Mouse (Mus musculus): ENCODE measurements around the gene Gpt2. TPM values are rescaled to one million over a fixed set of nuclear protein-coding genes. Genes with fewer than 3 reads are reported as not detected.

The Gpt2 gene
- polyA plus RNA-seq, 1 experiment = 27.6 TPM

- H3K79me3 ChIP-seq (ENCODE audit: low read depth) = no peaks in the 10 kb centered on the region
- TF ChIP-seq MYOG (IDR thresholded peaks at IDR 0.05; ENCODE audit: control insufficient read depth, extremely low read depth, insufficient read length) = no peak
- TF ChIP-seq FOSL1 (IDR thresholded peaks at IDR 0.05; ENCODE audit: insufficient read depth, low read length, poor library complexity, severe bottlenecking) = no peak
- no peaks in the 10 kb centered on the region for H3K79me2 ChIP-seq (ENCODE audit: control insufficient read depth, insufficient read depth)
- no peaks in the 10 kb centered on the region for H3K27me3 ChIP-seq (ENCODE audit: control insufficient read depth, insufficient read depth, insufficient read length)
- no peaks in the 10 kb centered on the region for H3K36me3 ChIP-seq (ENCODE audit: control insufficient read depth, insufficient read depth)
- no peak overlapping the region for H3K4me3 ChIP-seq (ENCODE audit: insufficient read depth, poor library complexity, severe bottlenecking)
- H3ac ChIP-seq (ENCODE audit: control insufficient read depth, insufficient read length, low read depth) = no peak overlapping the region
These were observed 29.9 kb upstream of the Gpt2 start for GRCm38 (mm10) chr8:85462441-85462840.

- H3K4me3 ChIP-seq (ENCODE audit: insufficient read depth, poor library complexity, severe bottlenecking) = no peak overlapping the region
- no peaks in the 10 kb centered on the region for H3K79me3 ChIP-seq (ENCODE audit: low read depth)
- H3K27me3 ChIP-seq (ENCODE audit: control insufficient read depth, insufficient read depth, insufficient read length) = no peaks in the 10 kb centered on the region
- TF ChIP-seq MAX (IDR thresholded peaks at IDR 0.05) (no peak), FOSL1 (IDR thresholded peaks at IDR 0.05; ENCODE audit: insufficient read depth, low read length, poor library complexity, severe bottlenecking) (no peak), CEBPB (IDR thresholded peaks at IDR 0.05; ENCODE audit: low read depth) (no peak), MYOG (IDR thresholded peaks at IDR 0.05; ENCODE audit: control insufficient read depth, extremely low read depth, insufficient read length) (no peak), CTCF (IDR thresholded peaks at IDR 0.05; ENCODE audit: control insufficient read depth, insufficient read depth, insufficient read length) (no peak), USF1 (IDR thresholded peaks at IDR 0.05; ENCODE audit: low read depth) (no peak), MYOD1 (IDR thresholded peaks at IDR 0.05; ENCODE audit: control insufficient read depth, insufficient read length, low read depth) (no peak)
- no peak overlapping the region for H3ac ChIP-seq (ENCODE audit: control insufficient read depth, insufficient read length, low read depth)
- H3K79me2 ChIP-seq (ENCODE audit: control insufficient read depth, insufficient read depth) = no peaks in the 10 kb centered on the region
- H3K36me3 ChIP-seq (ENCODE audit: control insufficient read depth, insufficient read depth) = no peaks in the 10 kb centered on the region
These were observed 28.1 kb upstream of the Gpt2 start for GRCm38 (mm10) chr8:85464316-85464715.

- Histone ChIP-seq H3K79me3 (ENCODE audit: low read depth) (no peaks in the 10 kb centered on the region), H3K36me3 (ENCODE audit: control insufficient read depth, insufficient read depth) (no peaks in the 10 kb centered on the region), H3ac (ENCODE audit: control insufficient read depth, insufficient read length, low read depth) (no peak overlapping the region), H3K27me3 (ENCODE audit: control insufficient read depth, insufficient read depth, insufficient read length) (no peaks in the 10 kb centered on the region), H3K79me2 (ENCODE audit: control insufficient read depth, insufficient read depth) (no peaks in the 10 kb centered on the region), H3K4me3 (ENCODE audit: insufficient read depth, poor library complexity, severe bottlenecking) (no peak overlapping the region)
- no peak for TF ChIP-seq MYOD1 (IDR thresholded peaks at IDR 0.05; ENCODE audit: control insufficient read depth, insufficient read length, low read depth)
- TF ChIP-seq MYOG (IDR thresholded peaks at IDR 0.05; ENCODE audit: control insufficient read depth, extremely low read depth, insufficient read length) = no peak
- no peak for TF ChIP-seq MAX (IDR thresholded peaks at IDR 0.05)
- TF ChIP-seq CEBPB (IDR thresholded peaks at IDR 0.05; ENCODE audit: low read depth) = no peak
- TF ChIP-seq FOSL1 (IDR thresholded peaks at IDR 0.05; ENCODE audit: insufficient read depth, low read length, poor library complexity, severe bottlenecking) = no peak
- TF ChIP-seq USF1 (IDR thresholded peaks at IDR 0.05; ENCODE audit: low read depth) = no peak
- no peak for TF ChIP-seq CTCF (IDR thresholded peaks at IDR 0.05; ENCODE audit: control insufficient read depth, insufficient read depth, insufficient read length)
These were observed 26.3 kb upstream of the Gpt2 start for GRCm38 (mm10) chr8:85466056-85466455.

GRCm38 (mm10) chr8:85470753-85471152 lies 21.6 kb upstream of the Gpt2 start:
- Histone ChIP-seq H3K36me3 (ENCODE audit: control insufficient read depth, insufficient read depth) (no peaks in the 10 kb centered on the region), H3K79me3 (ENCODE audit: low read depth) (no peaks in the 10 kb centered on the region), H3ac (ENCODE audit: control insufficient read depth, insufficient read length, low read depth) (no peak overlapping the region), H3K79me2 (ENCODE audit: control insufficient read depth, insufficient read depth) (no peaks in the 10 kb centered on the region), H3K4me3 (ENCODE audit: insufficient read depth, poor library complexity, severe bottlenecking) (no peak overlapping the region), H3K27me3 (ENCODE audit: control insufficient read depth, insufficient read depth, insufficient read length) (no peaks in the 10 kb centered on the region)
- TF ChIP-seq MYOG (IDR thresholded peaks at IDR 0.05; ENCODE audit: control insufficient read depth, extremely low read depth, insufficient read length) (no peak), CEBPB (IDR thresholded peaks at IDR 0.05; ENCODE audit: low read depth) (no peak)

- Histone ChIP-seq H3K4me3 (ENCODE audit: insufficient read depth, poor library complexity, severe bottlenecking) (no peak overlapping the region), H3K79me3 (ENCODE audit: low read depth) (no peaks in the 10 kb centered on the region)
- no peak for TF ChIP-seq FOSL1 (IDR thresholded peaks at IDR 0.05; ENCODE audit: insufficient read depth, low read length, poor library complexity, severe bottlenecking)
- no peak for TF ChIP-seq MAX (IDR thresholded peaks at IDR 0.05)
- TF ChIP-seq USF1 (IDR thresholded peaks at IDR 0.05; ENCODE audit: low read depth) = no peak
- no peak for TF ChIP-seq MYOG (IDR thresholded peaks at IDR 0.05; ENCODE audit: control insufficient read depth, extremely low read depth, insufficient read length)
- TF ChIP-seq CTCF (IDR thresholded peaks at IDR 0.05; ENCODE audit: control insufficient read depth, insufficient read depth, insufficient read length) = no peak
- TF ChIP-seq MYOD1 (IDR thresholded peaks at IDR 0.05; ENCODE audit: control insufficient read depth, insufficient read length, low read depth) = no peak
- no peak for TF ChIP-seq CEBPB (IDR thresholded peaks at IDR 0.05; ENCODE audit: low read depth)
These were observed 19.6 kb upstream of the Gpt2 start for GRCm38 (mm10) chr8:85472800-85473199.

GRCm38 (mm10) chr8:85473246-85473645 lies 19.1 kb upstream of the Gpt2 start:
- TF ChIP-seq USF1 (IDR thresholded peaks at IDR 0.05; ENCODE audit: low read depth) (no peak), MYOG (IDR thresholded peaks at IDR 0.05; ENCODE audit: control insufficient read depth, extremely low read depth, insufficient read length) (no peak), MYOD1 (IDR thresholded peaks at IDR 0.05; ENCODE audit: control insufficient read depth, insufficient read length, low read depth) (no peak), MAX (IDR thresholded peaks at IDR 0.05) (no peak), CTCF (IDR thresholded peaks at IDR 0.05; ENCODE audit: control insufficient read depth, insufficient read depth, insufficient read length) (no peak), CEBPB (IDR thresholded peaks at IDR 0.05; ENCODE audit: low read depth) (no peak), FOSL1 (IDR thresholded peaks at IDR 0.05; ENCODE audit: insufficient read depth, low read length, poor library complexity, severe bottlenecking) (no peak)
- no peak overlapping the region for H3K4me3 ChIP-seq (ENCODE audit: insufficient read depth, poor library complexity, severe bottlenecking)
- no peaks in the 10 kb centered on the region for H3K79me2 ChIP-seq (ENCODE audit: control insufficient read depth, insufficient read depth)
- H3K36me3 ChIP-seq (ENCODE audit: control insufficient read depth, insufficient read depth) = no peaks in the 10 kb centered on the region
- H3ac ChIP-seq (ENCODE audit: control insufficient read depth, insufficient read length, low read depth) = no peak overlapping the region
- no peaks in the 10 kb centered on the region for H3K79me3 ChIP-seq (ENCODE audit: low read depth)
- H3K27me3 ChIP-seq (ENCODE audit: control insufficient read depth, insufficient read depth, insufficient read length) = no peaks in the 10 kb centered on the region

More at GRCm38 (mm10) chr8:85472800-85473199, 19.6 kb upstream of the Gpt2 start:
- no peaks in the 10 kb centered on the region for H3K36me3 ChIP-seq (ENCODE audit: control insufficient read depth, insufficient read depth)
- no peaks in the 10 kb centered on the region for H3K79me2 ChIP-seq (ENCODE audit: control insufficient read depth, insufficient read depth)
- H3ac ChIP-seq (ENCODE audit: control insufficient read depth, insufficient read length, low read depth) = no peak overlapping the region
- H3K27me3 ChIP-seq (ENCODE audit: control insufficient read depth, insufficient read depth, insufficient read length) = no peaks in the 10 kb centered on the region

Measured in C2C12 (cell line).